Mouse (Mus musculus) brain, embryonic 14.5 days (tissue): ENCODE data around the gene Cul4a. TPM values are rescaled to one million over a fixed set of nuclear protein-coding genes. Genes with fewer than 3 reads are reported as not detected.
A peak's percentile ranks its signal among the peaks of the same experiment; 100 is the strongest.
"Not testable (repeated sequence)": the region's sequence is repeated elsewhere in the genome, so short reads cannot be mapped to it uniquely, and the experiment has no call there.

Experiments used
- DNase-seq: peaks from one replicate; pipeline ENCODE4 v3.0.0-alpha.2; 2011; ENCODE audit warnings: low read depth
- CTCF ChIP-seq: fragments of 200-500 bp; IDR thresholded peaks from 2 replicates; pipeline ENCODE4 v1.5.1; 2012; ENCODE audit warnings: inconsistent platforms, mild to moderate bottlenecking, moderate library complexity, borderline replicate concordance; ENCODE audit not compliant: insufficient read depth, insufficient read length; ENCODE audit errors: extremely low read depth
- POLR2A ChIP-seq: fragments of 200-500 bp; IDR thresholded peaks from 2 replicates; pipeline ENCODE4 v1.6.1; 2012; ENCODE audit warnings: mild to moderate bottlenecking, inconsistent platforms, borderline replicate concordance; ENCODE audit not compliant: poor library complexity, insufficient read depth, insufficient read length, severe bottlenecking; ENCODE audit errors: extremely low read depth
- polyA plus RNA-seq: library from polyadenylated mRNA; depleted of rRNA; stranded (reverse); fragments of >200 nt; gene quantifications from 2 replicates; pipeline ENCODE4 v1.2.3, GENCODE M21; 2012; rRNA removed

Gene Cul4a
- polyA plus RNA-seq: 60.6 and 67.6 TPM in 2 replicates

DNA sequence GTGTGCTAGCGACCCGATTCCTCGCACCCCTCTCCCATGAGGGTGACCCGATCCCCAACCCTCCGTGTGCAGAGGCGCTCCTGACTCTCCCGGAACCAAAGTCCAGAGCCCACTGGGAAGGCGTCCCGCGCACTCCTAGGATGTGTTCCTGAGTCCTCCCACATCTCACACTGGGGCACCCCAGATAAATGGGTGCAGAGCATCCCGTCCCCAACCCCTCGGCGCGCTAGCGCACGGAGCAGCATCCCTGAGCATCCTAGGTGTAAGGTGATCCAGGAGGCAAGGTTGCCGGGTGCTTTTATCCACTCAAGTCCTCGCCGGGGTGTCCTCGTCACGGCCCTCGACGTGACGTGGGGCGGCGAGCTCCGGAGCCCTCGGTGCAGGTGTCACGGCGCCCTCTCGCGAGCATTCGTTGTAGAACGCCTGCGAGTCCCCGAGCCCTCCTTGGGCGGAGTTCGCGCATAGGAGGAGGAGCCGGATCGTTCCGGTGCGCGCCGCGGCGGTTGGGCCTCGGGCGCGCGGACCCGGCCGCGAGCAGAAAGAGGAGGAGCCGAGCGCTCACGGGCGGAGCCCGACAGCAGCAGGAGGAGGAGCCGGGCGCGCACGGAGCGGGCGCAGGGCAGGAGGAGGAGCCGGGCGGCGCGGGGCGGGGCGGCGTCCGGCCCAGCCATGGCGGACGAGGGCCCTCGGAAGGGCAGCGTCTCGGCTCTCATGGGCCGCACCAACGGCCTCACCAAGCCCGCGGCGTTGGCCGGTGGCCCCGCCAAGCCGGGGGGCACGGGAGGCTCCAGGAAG, at the start of gene Cul4a, which contains the start of gene Pcid2:
Gene Cul4a (plus strand): TSS at position 535 of the 795 bp plus-strand sequence.
Gene Pcid2 (minus strand): TSS at position 373 of the 795 bp plus-strand sequence.
- TF ChIP-seq CTCF (peak; percentile 48), POLR2A (peak; percentile 100)
- DNase-seq: peak; percentile 99

DNA sequence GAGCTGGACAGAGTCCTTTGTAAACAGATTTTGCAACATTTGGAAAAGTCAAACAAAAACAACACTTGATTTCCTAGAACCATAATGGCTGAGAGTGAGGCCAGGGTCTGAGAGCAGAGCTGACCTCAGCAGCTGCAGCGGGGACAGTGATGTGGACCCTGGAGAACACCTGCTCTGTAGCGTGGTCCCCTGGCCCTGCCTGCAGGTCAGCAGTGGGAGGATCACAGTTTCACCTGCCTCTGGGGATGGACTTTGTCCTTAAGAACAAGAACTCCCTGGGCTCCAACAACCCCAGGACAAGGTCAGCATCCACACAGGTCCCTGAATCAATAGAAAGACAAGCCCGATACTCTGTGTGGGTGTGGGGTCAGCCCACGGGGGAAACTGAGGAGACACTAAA, 48.1 kb upstream of the Cul4a start:
- no peak for DNase-seq
- TF ChIP-seq POLR2A (no peak), CTCF (no peak)

- no peak for DNase-seq
- TF ChIP-seq POLR2A: no peak
- TF ChIP-seq CTCF: no peak
Observed at GRCm38 (mm10) chr8:13060441-13061150, 44.8 kb upstream of the Cul4a start, which contains the start of gene Proz. TSS of gene Proz (plus strand) at chr8:13060914.

GRCm38 (mm10) chr8:13063112-13063511, 42.3 kb upstream of the Cul4a start:
- TF ChIP-seq CTCF (no peak), POLR2A (no peak)
- no peak for DNase-seq

- no peak for DNase-seq
- no peak for TF ChIP-seq CTCF
- no peak for TF ChIP-seq POLR2A
Observed at GRCm38 (mm10) chr8:13073255-13073654, 32.2 kb upstream of the Cul4a start.

DNA sequence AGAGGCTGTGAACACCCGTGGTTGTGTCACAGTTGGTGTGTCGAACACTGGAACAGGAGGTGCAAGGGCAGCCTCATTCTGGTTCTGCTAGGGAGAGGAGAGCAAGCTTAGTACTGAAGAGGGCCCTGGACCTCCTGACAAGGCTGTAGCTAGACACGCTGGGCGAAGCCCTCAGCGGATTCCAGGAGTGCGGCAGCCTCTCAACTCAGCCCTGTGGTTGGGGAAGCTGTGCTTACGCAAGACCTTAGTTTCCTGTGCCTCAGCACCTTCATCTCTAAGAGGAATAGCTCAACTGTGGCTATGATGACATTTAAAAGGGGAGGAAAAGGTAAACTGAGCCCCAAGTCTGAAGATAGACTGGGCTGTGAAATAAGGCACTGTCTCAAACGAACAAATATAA, 30.4 kb upstream of the Cul4a start:
- no peak for DNase-seq
- no peak for TF ChIP-seq CTCF
- no peak for TF ChIP-seq POLR2A

DNA sequence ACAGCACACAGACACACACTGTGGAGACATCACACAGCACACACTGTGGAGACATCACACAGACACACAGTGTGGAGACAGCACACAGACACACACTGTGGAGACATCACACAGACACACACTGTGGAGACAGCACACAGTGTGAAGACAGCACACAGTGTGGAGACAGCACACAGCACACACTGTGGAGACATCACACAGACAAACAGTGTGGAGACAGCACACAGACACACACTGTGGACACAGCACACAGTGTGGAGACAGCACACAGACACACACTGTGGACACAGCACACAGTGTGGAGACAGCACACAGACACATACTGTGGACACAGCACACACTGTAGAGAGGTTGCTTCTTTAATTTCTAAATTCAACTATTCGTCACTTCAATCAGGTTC, 29.8 kb upstream of the Cul4a start:
- not testable (repeated sequence) for DNase-seq

DNA sequence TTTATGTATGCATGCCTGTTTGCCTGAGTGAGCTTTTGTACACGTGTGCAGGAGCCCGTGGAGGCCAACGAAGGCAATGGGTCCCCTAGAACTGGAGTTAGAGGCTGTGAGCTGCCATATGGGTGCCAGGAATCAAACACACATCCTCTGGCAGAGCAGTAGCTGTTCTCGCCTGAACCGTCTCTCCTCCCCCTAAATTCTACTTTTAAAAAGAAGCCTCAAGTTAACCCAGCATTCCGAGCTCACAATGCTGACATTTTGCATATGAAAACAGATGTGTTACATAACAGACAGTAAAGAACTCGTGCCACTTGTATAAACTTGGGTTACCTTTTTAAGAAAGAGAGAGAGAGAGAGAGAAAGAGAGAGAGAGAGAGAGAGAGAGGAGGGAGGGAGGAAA, 27.9 kb upstream of the Cul4a start:
- DNase-seq: no peak
- TF ChIP-seq CTCF (no peak), POLR2A (no peak)

DNA sequence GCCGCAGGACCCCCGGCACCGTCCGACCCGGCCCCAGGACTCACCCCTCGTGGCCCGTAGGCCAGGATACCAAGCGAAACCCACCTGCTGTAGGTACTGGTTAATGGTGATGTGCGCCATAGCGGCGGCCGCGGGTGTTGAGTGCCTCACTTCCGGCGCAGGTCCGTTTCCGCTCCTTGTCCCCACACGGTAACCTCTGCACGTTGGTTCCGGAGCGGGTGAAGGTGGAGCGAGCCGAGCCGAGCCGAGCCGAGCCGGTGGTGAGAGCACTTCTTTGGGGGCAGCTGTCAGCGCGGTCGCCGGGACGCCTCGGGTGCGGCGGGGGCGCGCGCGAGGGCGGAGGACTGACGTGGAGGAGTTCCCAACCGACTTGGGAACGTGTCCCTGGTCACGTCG, 732 bp upstream of the Cul4a start:
- peak; percentile 97 for DNase-seq
- TF ChIP-seq POLR2A (0 out of 2 replicates have a peak, but pooled peaks have one; percentile 25), CTCF (no peak)

DNA sequence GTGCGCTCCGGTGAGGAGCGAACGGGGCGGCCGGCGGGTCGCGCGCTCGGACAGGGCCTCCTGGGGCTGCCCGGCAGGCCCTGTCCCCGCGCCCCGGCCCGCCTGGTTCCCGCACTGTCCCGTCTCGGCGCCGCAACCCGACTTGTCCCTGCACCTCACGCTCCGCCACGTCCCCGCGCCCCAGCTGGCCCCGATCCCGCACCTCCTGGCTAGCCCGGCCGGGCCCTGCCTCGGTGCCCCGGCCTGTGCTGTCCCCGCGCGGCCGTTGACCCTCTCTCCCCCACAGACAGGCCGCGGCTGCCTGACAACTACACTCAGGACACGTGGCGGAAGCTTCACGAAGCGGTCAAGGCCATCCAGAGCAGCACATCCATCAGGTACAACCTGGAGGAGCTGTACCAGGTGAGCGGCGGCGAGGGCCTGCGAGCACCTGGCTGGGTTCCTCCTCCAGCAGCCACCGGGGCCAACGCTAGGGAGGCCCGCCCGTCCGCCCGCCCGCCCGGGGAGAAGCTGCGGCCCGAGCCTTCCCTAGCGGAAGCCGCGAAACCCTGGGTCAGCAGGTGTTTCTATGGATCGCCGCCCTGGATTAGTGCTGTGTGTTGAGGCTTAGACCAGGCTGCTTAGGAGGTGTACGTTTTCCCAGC, 609 bp downstream of the Cul4a start:
- TF ChIP-seq CTCF (no peak), POLR2A (no peak)
- peak; percentile 45 for DNase-seq

DNA sequence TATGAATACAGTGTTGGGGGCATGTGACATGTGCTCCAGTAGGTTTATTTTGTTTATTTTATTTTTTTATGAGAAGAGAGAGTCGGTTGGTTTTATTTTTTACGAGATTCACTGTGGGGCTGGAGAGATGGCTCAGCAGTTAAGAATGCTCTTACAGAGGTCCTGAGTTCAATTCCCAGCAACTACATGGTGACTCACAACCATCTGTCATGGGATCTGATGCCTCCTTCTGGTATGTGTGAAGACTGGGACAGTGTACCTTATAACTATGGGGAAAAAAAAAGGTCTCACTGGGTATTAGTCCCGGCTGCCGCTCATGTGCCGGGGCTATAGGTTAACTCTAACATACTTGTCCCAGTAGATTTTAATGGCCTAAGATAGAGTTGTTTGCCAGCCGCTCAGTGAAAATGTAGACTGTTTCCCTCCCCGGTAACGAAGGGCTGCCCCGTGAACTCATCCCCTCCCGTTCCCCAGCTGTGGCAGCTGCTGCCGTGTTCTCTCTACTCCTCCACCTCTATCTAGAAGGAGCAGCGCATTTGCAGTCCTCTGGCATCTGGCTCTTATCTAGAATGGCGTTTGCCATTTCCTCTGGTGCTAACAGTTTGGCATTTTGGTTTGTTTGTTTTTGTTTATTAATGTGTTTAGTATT, 2.7 kb downstream of the Cul4a start:
- TF ChIP-seq CTCF: no peak
- no peak for TF ChIP-seq POLR2A
- DNase-seq: no peak

- no peak for DNase-seq
- TF ChIP-seq CTCF (no peak), POLR2A (no peak)
Observed at GRCm38 (mm10) chr8:13108967-13109366, 3.5 kb downstream of the Cul4a start.

- TF ChIP-seq POLR2A: no peak
- no peak for TF ChIP-seq CTCF
- DNase-seq: no peak
Observed at GRCm38 (mm10) chr8:13109416-13109960, 4.1 kb downstream of the Cul4a start.

GRCm38 (mm10) chr8:13111917-13112316, 6.5 kb downstream of the Cul4a start:
- TF ChIP-seq CTCF (no peak), POLR2A (no peak)
- DNase-seq: no peak
